Mouse (Mus musculus): ENCODE measurements at regions not wholly inside any gene's neighbourhood (a gene's known extent, or its start where the extent isn't known, plus 50 kb on each side); places are given as distances from the start of the nearest gene placed in this dataset.
"Not testable (repeated sequence)": the region's sequence is repeated elsewhere in the genome, so short reads cannot be mapped to it uniquely, and the experiment has no call there.

GRCm38 (mm10) chr14:87612871-87613270, 196.4 kb downstream of the Tdrd3 start:
- 84% methylated on average over 4 of the region's 4 CpGs for WGBS
- Histone ChIP-seq H3K4me2 (no peak overlapping the region), H3K36me3 (no peaks in the 10 kb centered on the region), H3K27ac (no peak overlapping the region), H3K4me1 (replicated peaks) (no peaks in the 10 kb centered on the region), H3K4me3 (replicated peaks) (no peak overlapping the region), H3K27me3 (no peaks in the 10 kb centered on the region), H3K9me3 (no peaks in the 10 kb centered on the region), H3K9ac (replicated peaks) (no peak overlapping the region)
- no peak for ATAC-seq (ENCODE audit: insufficient number of reproducible peaks, insufficient read depth, low FRiP score, low TSS enrichment, low read depth)

GRCm38 (mm10) chr14:87619368-87620035, 203.1 kb downstream of the Tdrd3 start:
- no peak overlapping the region for H3K27ac ChIP-seq
- no peaks in the 10 kb centered on the region for H3K9me3 ChIP-seq
- H3K4me2 ChIP-seq: no peak overlapping the region
- H3K27me3 ChIP-seq: no peaks in the 10 kb centered on the region
- H3K36me3 ChIP-seq: no peaks in the 10 kb centered on the region
- H3K4me3 ChIP-seq (replicated peaks): no peak overlapping the region
- peaks cover 8% of the 10 kb centered on the region; the same call in 1 of the 2 replicates for H3K4me1 ChIP-seq (replicated peaks)
- no peak overlapping the region for H3K9ac ChIP-seq (replicated peaks)
- ATAC-seq (ENCODE audit: insufficient number of reproducible peaks, insufficient read depth, low FRiP score, low TSS enrichment, low read depth): peak; percentile 73; the same call in 1 of the 2 replicates
- 32% methylated on average over 5 of the region's 5 CpGs for WGBS

GRCm38 (mm10) chr14:87631078-87631813, 214.8 kb downstream of the Tdrd3 start:
- no peak overlapping the region for H3K9ac ChIP-seq (replicated peaks)
- H3K4me1 ChIP-seq (replicated peaks): no peaks in the 10 kb centered on the region
- no peaks in the 10 kb centered on the region for H3K36me3 ChIP-seq
- H3K9me3 ChIP-seq: no peaks in the 10 kb centered on the region
- no peaks in the 10 kb centered on the region for H3K27me3 ChIP-seq
- H3K4me2 ChIP-seq: no peak overlapping the region
- H3K4me3 ChIP-seq (replicated peaks): no peak overlapping the region
- 80% methylated on average over 7 of the region's 7 CpGs for WGBS
- no peak for ATAC-seq (ENCODE audit: insufficient number of reproducible peaks, insufficient read depth, low FRiP score, low TSS enrichment, low read depth)
- H3K27ac ChIP-seq: no peak overlapping the region

- no peaks in the 10 kb centered on the region for H3K4me1 ChIP-seq (replicated peaks)
- no peaks in the 10 kb centered on the region for H3K36me3 ChIP-seq
- H3K27ac ChIP-seq: no peak overlapping the region
- H3K4me2 ChIP-seq: no peak overlapping the region
- H3K9me3 ChIP-seq: no peaks in the 10 kb centered on the region
- no peak for ATAC-seq (ENCODE audit: insufficient number of reproducible peaks, insufficient read depth, low FRiP score, low TSS enrichment, low read depth)
- H3K9ac ChIP-seq (replicated peaks): no peak overlapping the region
- 53% methylated on average over 3 of the region's 3 CpGs for WGBS
- no peaks in the 10 kb centered on the region for H3K27me3 ChIP-seq
- no peak overlapping the region for H3K4me3 ChIP-seq (replicated peaks)
These were observed 218.2 kb downstream of the Tdrd3 start for GRCm38 (mm10) chr14:87634596-87634995.

- ATAC-seq (ENCODE audit: insufficient number of reproducible peaks, insufficient read depth, low FRiP score, low TSS enrichment, low read depth): no peak
- no peak overlapping the region for H3K4me2 ChIP-seq
- no peaks in the 10 kb centered on the region for H3K36me3 ChIP-seq
- H3K4me3 ChIP-seq (replicated peaks): no peak overlapping the region
- no peak overlapping the region for H3K27ac ChIP-seq
- WGBS: 92% methylated on average over 2 of the region's 2 CpGs
- no peaks in the 10 kb centered on the region for H3K4me1 ChIP-seq (replicated peaks)
- no peaks in the 10 kb centered on the region for H3K27me3 ChIP-seq
- no peaks in the 10 kb centered on the region for H3K9me3 ChIP-seq
- no peak overlapping the region for H3K9ac ChIP-seq (replicated peaks)
These were observed 220.7 kb downstream of the Tdrd3 start for GRCm38 (mm10) chr14:87637131-87637530.

DNA sequence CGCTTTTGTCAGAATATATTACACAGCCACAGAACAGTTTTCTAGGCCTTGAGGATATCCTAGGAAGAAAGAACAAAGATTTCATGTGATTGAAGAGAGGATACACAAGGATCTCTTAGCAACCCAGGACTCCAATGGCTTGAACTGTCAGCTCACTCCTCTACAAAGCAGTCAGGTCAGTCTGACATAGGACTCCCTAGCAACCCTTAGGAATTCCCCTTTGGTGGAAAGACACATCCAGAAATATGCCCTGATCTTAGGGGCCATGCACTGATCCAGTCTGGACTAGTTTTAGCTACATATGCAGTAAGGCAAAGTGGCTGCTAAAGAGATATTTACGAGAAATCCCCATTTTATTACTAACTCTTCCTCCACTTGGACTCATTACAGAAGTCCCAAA, 251.5 kb downstream of the Tdrd3 start:
- ATAC-seq (ENCODE audit: insufficient number of reproducible peaks, insufficient read depth, low FRiP score, low TSS enrichment, low read depth): no peak
- 86% methylated on average over 2 of the region's 2 CpGs for WGBS
- Histone ChIP-seq H3K27me3 (no peaks in the 10 kb centered on the region), H3K9me3 (no peaks in the 10 kb centered on the region), H3K36me3 (no peaks in the 10 kb centered on the region), H3K27ac (no peak overlapping the region), H3K4me3 (replicated peaks) (no peak overlapping the region), H3K9ac (replicated peaks) (no peak overlapping the region), H3K4me2 (no peak overlapping the region), H3K4me1 (replicated peaks) (no peaks in the 10 kb centered on the region)

DNA sequence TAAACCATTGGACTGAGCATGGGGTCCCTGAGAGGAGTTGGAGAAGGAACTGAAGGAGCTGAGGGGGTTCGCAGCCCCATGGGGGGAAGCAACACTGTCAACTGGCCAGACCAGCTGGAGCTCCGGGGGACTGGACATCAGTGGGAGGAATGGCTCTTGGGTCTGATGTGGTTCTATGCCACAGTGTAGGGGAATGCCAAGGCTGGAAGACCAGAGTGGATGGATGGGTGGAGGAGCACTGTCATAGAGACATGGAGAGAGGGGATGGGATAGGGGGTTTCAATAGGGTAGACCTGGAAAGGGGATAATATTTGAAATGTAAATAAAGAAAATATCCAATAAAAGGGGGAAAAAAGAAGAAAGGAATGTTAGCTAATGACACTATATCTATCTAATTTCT, 253.1 kb downstream of the Tdrd3 start:
- Histone ChIP-seq H3K4me2 (no peak overlapping the region), H3K27me3 (no peaks in the 10 kb centered on the region), H3K27ac (no peak overlapping the region), H3K4me1 (replicated peaks) (no peaks in the 10 kb centered on the region), H3K9me3 (no peaks in the 10 kb centered on the region), H3K9ac (replicated peaks) (no peak overlapping the region), H3K4me3 (replicated peaks) (no peak overlapping the region), H3K36me3 (no peaks in the 10 kb centered on the region)
- 93% methylated on average over 2 of the region's 2 CpGs for whole genome bisulfite sequencing
- ATAC-seq (ENCODE audit: insufficient number of reproducible peaks, insufficient read depth, low FRiP score, low TSS enrichment, low read depth): no peak

DNA sequence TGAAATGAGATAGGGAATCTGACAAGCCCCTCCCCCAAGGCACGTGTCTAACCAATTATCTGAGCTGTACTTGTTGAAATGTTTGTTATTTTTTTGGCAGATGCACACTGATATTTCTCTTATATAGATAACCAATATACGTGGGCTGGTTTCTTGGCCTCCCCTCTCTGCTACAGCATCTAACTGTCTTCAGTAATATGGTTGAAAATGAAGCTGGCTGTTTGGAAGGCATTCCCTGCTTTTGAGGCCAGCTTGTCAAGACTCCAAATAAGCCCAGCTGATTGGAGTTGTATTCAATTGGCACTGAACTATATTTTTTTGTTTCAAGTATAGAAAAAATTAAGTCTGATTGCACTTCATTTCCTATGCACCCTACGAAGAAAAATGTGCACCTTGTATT, 264.3 kb downstream of the Tdrd3 start:
- WGBS: 85% methylated on average over 3 of the region's 3 CpGs
- ATAC-seq (ENCODE audit: insufficient number of reproducible peaks, insufficient read depth, low FRiP score, low TSS enrichment, low read depth): no peak
- no peak overlapping the region for H3K4me3 ChIP-seq (replicated peaks)
- no peaks in the 10 kb centered on the region for H3K36me3 ChIP-seq
- no peaks in the 10 kb centered on the region for H3K9me3 ChIP-seq
- H3K9ac ChIP-seq (replicated peaks): no peak overlapping the region
- no peaks in the 10 kb centered on the region for H3K4me1 ChIP-seq (replicated peaks)
- H3K4me2 ChIP-seq: no peak overlapping the region
- H3K27me3 ChIP-seq: no peaks in the 10 kb centered on the region
- H3K27ac ChIP-seq: no peak overlapping the region

DNA sequence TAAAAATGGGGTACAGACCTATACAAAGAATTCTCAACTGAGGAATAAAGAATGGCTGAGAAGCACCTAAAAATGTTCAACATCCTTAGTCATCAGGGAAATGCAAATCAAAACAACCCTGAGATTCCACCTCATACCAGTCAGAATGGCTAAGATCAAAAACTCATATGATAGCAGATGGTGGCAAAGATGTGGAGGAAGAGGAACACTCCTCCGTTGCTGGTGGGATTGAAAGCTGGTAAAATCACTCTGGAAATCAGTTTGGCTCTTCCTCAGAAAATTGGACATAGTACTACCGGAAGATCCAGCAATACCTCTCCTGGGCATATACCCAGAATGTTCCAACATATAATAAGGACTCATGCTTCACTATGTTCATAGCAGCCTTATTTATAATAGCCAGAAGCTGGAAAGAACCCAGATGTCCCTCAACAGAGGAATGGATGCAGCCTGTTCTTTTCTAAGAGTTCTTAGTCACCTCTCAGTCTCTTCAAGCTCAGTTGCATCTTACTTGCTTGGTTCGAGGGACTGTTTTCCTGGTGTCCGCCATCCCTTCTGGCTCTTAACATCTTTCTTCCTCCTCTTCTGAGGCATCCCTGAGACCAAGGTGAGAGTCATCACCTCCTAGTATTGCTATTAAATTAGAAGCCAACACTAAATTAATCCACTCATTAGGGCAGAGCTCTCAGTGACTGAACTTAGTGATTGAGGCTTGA, 266.8 kb downstream of the Tdrd3 start:
- not testable (repeated sequence) for H3K9me3 ChIP-seq; H3K4me3 ChIP-seq (replicated peaks); H3K4me2 ChIP-seq; H3K36me3 ChIP-seq; ATAC-seq (ENCODE audit: insufficient number of reproducible peaks, insufficient read depth, low FRiP score, low TSS enrichment, low read depth); H3K27me3 ChIP-seq; H3K9ac ChIP-seq (replicated peaks); H3K4me1 ChIP-seq (replicated peaks); H3K27ac ChIP-seq
- WGBS: 86% methylated on average over 4 of the region's 4 CpGs

DNA sequence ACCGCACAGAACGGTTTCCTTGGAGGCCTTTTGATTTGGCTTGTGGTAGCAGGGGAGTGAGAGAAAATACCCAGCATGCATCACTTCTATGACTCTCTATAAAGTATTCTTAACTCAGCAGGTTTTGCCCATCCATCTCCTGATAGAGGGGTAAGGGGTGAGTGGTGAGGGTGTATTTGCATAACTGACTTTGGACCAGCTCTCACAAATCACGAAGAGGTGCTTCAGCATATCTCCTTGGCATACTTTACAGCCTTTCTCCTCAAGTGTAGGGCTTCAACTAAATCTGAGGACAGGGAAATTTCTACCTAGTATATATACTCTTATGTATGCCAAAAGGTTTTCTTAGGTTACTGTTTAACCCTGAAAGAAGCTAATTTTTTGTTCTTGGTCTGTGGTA, 273.4 kb downstream of the Tdrd3 start:
- Histone ChIP-seq H3K4me1 (replicated peaks) (no peaks in the 10 kb centered on the region), H3K4me2 (no peak overlapping the region), H3K27ac (no peak overlapping the region), H3K27me3 (no peaks in the 10 kb centered on the region), H3K36me3 (no peaks in the 10 kb centered on the region), H3K4me3 (replicated peaks) (no peak overlapping the region), H3K9ac (replicated peaks) (no peak overlapping the region), H3K9me3 (no peaks in the 10 kb centered on the region)
- ATAC-seq (ENCODE audit: insufficient number of reproducible peaks, insufficient read depth, low FRiP score, low TSS enrichment, low read depth): no peak
- 86% methylated on average over 3 of the region's 3 CpGs for WGBS

DNA sequence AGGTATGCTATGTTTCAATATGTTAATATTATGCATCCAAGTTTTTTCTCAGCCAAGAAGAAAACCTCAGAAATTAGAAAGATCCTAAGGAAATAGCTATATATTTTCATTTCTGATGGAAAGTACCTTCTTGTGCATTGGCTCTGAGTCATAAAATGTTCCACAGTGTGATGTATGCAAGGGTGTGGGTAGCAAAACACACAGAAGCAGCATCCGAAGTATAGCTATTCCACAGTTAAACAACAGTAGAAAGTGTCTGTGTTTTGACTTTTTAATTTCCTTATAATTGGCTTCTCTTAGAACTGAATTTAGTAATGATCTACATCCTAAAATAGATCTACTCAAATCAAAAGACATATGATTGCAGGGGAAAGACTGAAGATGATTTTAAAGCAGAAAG, 320.0 kb downstream of the Tdrd3 start:
- Histone ChIP-seq H3K27ac (no peak overlapping the region), H3K27me3 (no peaks in the 10 kb centered on the region), H3K4me2 (no peak overlapping the region), H3K9ac (replicated peaks) (no peak overlapping the region), H3K9me3 (no peaks in the 10 kb centered on the region), H3K4me3 (replicated peaks) (no peak overlapping the region), H3K36me3 (no peaks in the 10 kb centered on the region), H3K4me1 (replicated peaks) (no peaks in the 10 kb centered on the region)
- no peak for ATAC-seq (ENCODE audit: insufficient number of reproducible peaks, insufficient read depth, low FRiP score, low TSS enrichment, low read depth)
- 88% methylated on average over 1 of the region's 1 CpGs for WGBS

All from limb, embryonic 12.5 days (tissue).